ENCODE assay signal across 7 mouse cellular contexts in genomic region chr12:81630520-81630914, GRCm38 (mm10). TPM values are rescaled to one million over a fixed set of nuclear protein-coding genes. Genes with fewer than 3 reads are reported as not detected.
A peak's percentile ranks its signal among the peaks of the same experiment; 100 is the strongest.
DNase-seq lines count a peak whose midpoint lies in the region; ATAC-seq and TF ChIP-seq lines count a peak whose summit lies in the region.

No protein-coding gene starts in this region.

- 1% methylated on average over 16 of the region's 16 CpGs for WGBS in intestine, postnatal 0 days
- WGBS in liver, embryonic 11.5 days = 2% methylated on average over 16 of the region's 16 CpGs
- WGBS in neural tube, embryonic 13.5 days = under 1% methylated on average over 16 of the region's 16 CpGs
- WGBS in thymus, adult 2 months = 13% methylated on average over 16 of the region's 16 CpGs

- peaks cover 36% of the 10 kb centered on the region for H3K27me3 ChIP-seq in intestine, postnatal 0 days (replicated peaks; ENCODE audit: control insufficient read depth, insufficient read depth, low read length)
- H3K27me3 ChIP-seq in liver, embryonic 11.5 days (replicated peaks; ENCODE audit: control insufficient read depth, insufficient read depth, low read length) = peaks cover 58% of the 10 kb centered on the region
- peaks cover 21% of the 10 kb centered on the region; the same call in 1 of the 2 replicates for H3K27me3 ChIP-seq in neural tube, embryonic 13.5 days
- peaks cover 17% of the 10 kb centered on the region for H3K27me3 ChIP-seq in thymus, adult 2 months (ENCODE audit: control insufficient read depth, insufficient read depth, low read length)

- peak; percentile 63; the same call in 1 of the 2 replicates for TF ChIP-seq POLR2A in cortical plate, adult 2 months (IDR thresholded peaks at IDR 0.05; ENCODE audit: extremely low read depth, insufficient read depth, low read length)
- TF ChIP-seq POLR2A in thymus, adult 2 months (IDR thresholded peaks at IDR 0.05; ENCODE audit: control insufficient read depth, extremely low read depth, insufficient read depth, low read length, poor library complexity) = no peak

- DNase-seq in brain, adult 2 months (ENCODE audit: low read depth, low spot score) = peak; percentile 92
- DNase-seq in gastrocnemius, postnatal 14 days = peak; percentile 45
- DNase-seq in liver, embryonic 11.5 days (ENCODE audit: low spot score) = no peak
- no peak for DNase-seq in thymus, adult 2 months

- 0 out of 2 replicates have a peak, but pooled peaks have one; percentile 43 for ATAC-seq in intestine, postnatal 0 days
- no peak for ATAC-seq in liver, embryonic 11.5 days (replicated peaks; ENCODE audit: low FRiP score)
- peak; percentile 82 for ATAC-seq in neural tube, embryonic 13.5 days (ENCODE audit: low read depth)

- no peak for TF ChIP-seq CTCF in cortical plate, adult 2 months (IDR thresholded peaks at IDR 0.05; ENCODE audit: extremely low read depth, insufficient read depth, low read length)
- TF ChIP-seq CTCF in intestine, postnatal 0 days (IDR thresholded peaks at IDR 0.05; ENCODE audit: low read depth) = no peak
- no peak for TF ChIP-seq CTCF in thymus, adult 2 months (IDR thresholded peaks at IDR 0.05; ENCODE audit: borderline replicate concordance, control insufficient read depth, extremely low read depth, insufficient read depth, low read length, poor library complexity)

- H3K36me3 ChIP-seq in intestine, postnatal 0 days (ENCODE audit: control insufficient read depth, insufficient read depth) = no peaks in the 10 kb centered on the region
- no peaks in the 10 kb centered on the region for H3K36me3 ChIP-seq in liver, embryonic 11.5 days (ENCODE audit: control insufficient read depth, insufficient read depth, low read length)
- H3K36me3 ChIP-seq in neural tube, embryonic 13.5 days = no peaks in the 10 kb centered on the region
- no peaks in the 10 kb centered on the region for H3K36me3 ChIP-seq in thymus, adult 2 months (ENCODE audit: control insufficient read depth, insufficient read depth, low read length)

- H3K4me3 ChIP-seq in cortical plate, adult 2 months (ENCODE audit: insufficient read depth, low read length) = peak overlapping the region; percentile 80
- peak overlapping the region; percentile 54 for H3K4me3 ChIP-seq in intestine, postnatal 0 days (ENCODE audit: low read depth, low read length)
- peak overlapping the region; percentile 51 for H3K4me3 ChIP-seq in liver, embryonic 11.5 days (ENCODE audit: low read depth, low read length)
- H3K4me3 ChIP-seq in neural tube, embryonic 13.5 days = peak overlapping the region; percentile 71
- no peak overlapping the region for H3K4me3 ChIP-seq in thymus, adult 2 months (ENCODE audit: control insufficient read depth, insufficient read depth, low read length)

- intact Hi-C loops in gastrocnemius, postnatal 14 days (cut with DNase I; ENCODE audit: low total_unique reads) = no loop called here

- no peaks in the 10 kb centered on the region for H3K9me3 ChIP-seq in intestine, postnatal 0 days (ENCODE audit: control insufficient read depth)
- H3K9me3 ChIP-seq in liver, embryonic 11.5 days (ENCODE audit: control insufficient read depth, low read length) = no peaks in the 10 kb centered on the region
- no peaks in the 10 kb centered on the region for H3K9me3 ChIP-seq in neural tube, embryonic 13.5 days

- peak overlapping the region; percentile 95 for H3K4me2 ChIP-seq in intestine, postnatal 0 days (replicated peaks; ENCODE audit: low read depth)
- H3K4me2 ChIP-seq in liver, embryonic 11.5 days = peak overlapping the region; percentile 80
- peak overlapping the region; percentile 83 for H3K4me2 ChIP-seq in neural tube, embryonic 13.5 days

- H3K4me1 ChIP-seq in cortical plate, adult 2 months (ENCODE audit: control insufficient read depth, insufficient read depth, low read length) = peaks cover 4% of the 10 kb centered on the region
- no peaks in the 10 kb centered on the region for H3K4me1 ChIP-seq in intestine, postnatal 0 days (replicated peaks; ENCODE audit: control insufficient read depth, insufficient read depth, low read length)
- no peaks in the 10 kb centered on the region for H3K4me1 ChIP-seq in liver, embryonic 11.5 days (replicated peaks; ENCODE audit: control insufficient read depth, insufficient read depth, low read length)
- peaks cover 31% of the 10 kb centered on the region for H3K4me1 ChIP-seq in neural tube, embryonic 13.5 days (replicated peaks)
- H3K4me1 ChIP-seq in thymus, adult 2 months (replicated peaks; ENCODE audit: control insufficient read depth, insufficient read depth, low read length) = no peaks in the 10 kb centered on the region

- no peak overlapping the region for H3K9ac ChIP-seq in intestine, postnatal 0 days (ENCODE audit: low read depth, low read length)
- no peak overlapping the region for H3K9ac ChIP-seq in liver, embryonic 11.5 days (ENCODE audit: low read depth, low read length)
- H3K9ac ChIP-seq in neural tube, embryonic 13.5 days = peak overlapping the region; percentile 91

- no peak overlapping the region for H3K27ac ChIP-seq in cortical plate, adult 2 months (ENCODE audit: insufficient read depth, low read length)
- no peak overlapping the region for H3K27ac ChIP-seq in intestine, postnatal 0 days (ENCODE audit: low read depth, low read length)
- no peak overlapping the region for H3K27ac ChIP-seq in liver, embryonic 11.5 days (ENCODE audit: low read depth, low read length)
- H3K27ac ChIP-seq in neural tube, embryonic 13.5 days (replicated peaks) = peak overlapping the region; percentile 95
- H3K27ac ChIP-seq in thymus, adult 2 months (ENCODE audit: control insufficient read depth, insufficient read depth, low read length) = no peak overlapping the region

RNA-seq across cellular contexts. Expression of gene Ttc9, which starts 0.5 kb away (rescaled TPM):
- polyA plus RNA-seq in cortical plate, adult 2 months (2012; rRNA removed) = 30.2 and 32.4 TPM in 2 replicates
- 10 to 100 TPM; 11.5 to 21.3 TPM for total RNA-seq in gastrocnemius, postnatal 14 days (2021)
- polyA plus RNA-seq in intestine, postnatal 0 days (2015; fragmentation: Nextera tagmentation; extraction: Ambion mirVana) = 1.1 and 1.2 TPM in 2 replicates
- 0.56 and 0.58 TPM in 2 replicates for polyA plus RNA-seq in liver, embryonic 11.5 days (2014; fragmentation: Nextera tagmentation; extraction: Ambion mirVana)
- 12.6 and 14.2 TPM in 2 replicates for polyA plus RNA-seq in neural tube, embryonic 13.5 days (2015; fragmentation: Nextera tagmentation; extraction: Ambion mirVana)
- 0.34 and 0.71 TPM in 2 replicates for polyA plus RNA-seq in thymus, adult 2 months (2012; rRNA removed)

RNA-seq across cellular contexts. Expression of gene Med6, which starts 35.7 kb away (rescaled TPM):
- polyA plus RNA-seq in cortical plate, adult 2 months (2012; rRNA removed) = 30.3 and 34.0 TPM in 2 replicates
- total RNA-seq in gastrocnemius, postnatal 14 days (2021) = 10 to 100 TPM; 12.8 TPM
- polyA plus RNA-seq in intestine, postnatal 0 days (2015; fragmentation: Nextera tagmentation; extraction: Ambion mirVana) = 36.2 and 39.4 TPM in 2 replicates
- 71.6 and 73.8 TPM in 2 replicates for polyA plus RNA-seq in liver, embryonic 11.5 days (2014; fragmentation: Nextera tagmentation; extraction: Ambion mirVana)
- polyA plus RNA-seq in neural tube, embryonic 13.5 days (2015; fragmentation: Nextera tagmentation; extraction: Ambion mirVana) = 56.1 and 59.3 TPM in 2 replicates
- 8.4 and 9.2 TPM in 2 replicates for polyA plus RNA-seq in thymus, adult 2 months (2012; rRNA removed)

Comparison
In these comparisons a context has a peak if more than half of its experiments do, and no peak if none do; other contexts are left out.
1. DNase-seq: peak in brain, adult 2 months (single experiment) and gastrocnemius, postnatal 14 days (single experiment); none in liver, embryonic 11.5 days (single experiment) and thymus, adult 2 months (single experiment).
2. Peak in every context shown above with its lines, with median percentiles within 50 percentile points of each other: H3K4me2 ChIP-seq.